Mouse (Mus musculus) embryonic facial prominence, embryonic 15.5 days (tissue): ENCODE measurements around the gene Iqcn. TPM values are rescaled to one million over a fixed set of nuclear protein-coding genes. Genes with fewer than 3 reads are reported as not detected.

Source experiments
- ATAC-seq: fragments of 200-750 bp; cut with Nextera tagmentation; 2 replicates; pipeline ENCODE4 v1.8.0; 2017; ENCODE audit warnings: low read depth, moderate TSS enrichment; ENCODE audit not compliant: insufficient number of reproducible peaks, low FRiP score, low TSS enrichment
- H3K27ac ChIP-seq: fragments of 300-500 bp; sonication (generic); replicated peaks from 2 replicates; pipeline ENCODE4 v1.5.1; 2015; ENCODE audit warnings: mild to moderate bottlenecking, inconsistent platforms
- H3K27me3 ChIP-seq: fragments of 300-500 bp; sonication (generic); 2 replicates; pipeline ENCODE4 v1.6.1; 2015; ENCODE audit warnings: inconsistent platforms
- H3K36me3 ChIP-seq: fragments of 300-500 bp; sonication (generic); 2 replicates; pipeline ENCODE4 v1.6.1; 2015; ENCODE audit warnings: mild to moderate bottlenecking, inconsistent platforms
- H3K4me1 ChIP-seq: fragments of 300-500 bp; sonication (generic); 2 replicates; pipeline ENCODE4 v1.6.1; 2015; ENCODE audit warnings: inconsistent platforms
- H3K4me2 ChIP-seq: fragments of 300-500 bp; sonication (generic); replicated peaks from 2 replicates; pipeline ENCODE4 v1.6.1; 2015; ENCODE audit warnings: mild to moderate bottlenecking, inconsistent platforms
- H3K4me3 ChIP-seq: fragments of 300-500 bp; sonication (generic); replicated peaks from 2 replicates; pipeline ENCODE4 v1.5.1; 2015; ENCODE audit warnings: mild to moderate bottlenecking, inconsistent platforms
- H3K9ac ChIP-seq: fragments of 300-500 bp; sonication (generic); 2 replicates; pipeline ENCODE4 v1.6.1; 2015; ENCODE audit warnings: inconsistent platforms
- H3K9me3 ChIP-seq: fragments of 300-500 bp; sonication (generic); replicated peaks from 2 replicates; pipeline ENCODE4 v1.6.1; 2016; ENCODE audit warnings: inconsistent platforms
- WGBS: fragments of 180-500 bp; shearing (Covaris S2); methylation state at CpG from one replicate; pipeline ENCODE4 v1.1.7; 2015; 5-methylcytosine and 5-hydroxymethylcytosine counted together
- polyA plus RNA-seq: library from polyadenylated mRNA; unstranded; fragments of >200 nt; fragmentation: Nextera tagmentation; extraction: Ambion mirVana; gene quantifications from 2 replicates; pipeline ENCODE4 v1.2.1, GENCODE M21; 2015

The Iqcn gene
- polyA plus RNA-seq, 1 experiment from 2014 or later = 0.03 TPM

- Histone ChIP-seq H3K9ac (no peak overlapping the region), H3K4me3 (no peak overlapping the region), H3K36me3 (no peaks in the 10 kb centered on the region), H3K27me3 (no peaks in the 10 kb centered on the region), H3K27ac (no peak overlapping the region), H3K4me2 (no peak overlapping the region), H3K4me1 (no peaks in the 10 kb centered on the region), H3K9me3 (no peaks in the 10 kb centered on the region)
- ATAC-seq = no peak
- 55% methylated on average over 9 of the region's 9 CpGs for WGBS
These were observed 16.6 kb downstream of the Iqcn start for GRCm38 (mm10) chr8:70719796-70720270.

GRCm38 (mm10) chr8:70720739-70721138, 17.5 kb downstream of the Iqcn start:
- H3K27ac ChIP-seq = no peak overlapping the region
- 1% methylated on average over 3 of the region's 3 CpGs for WGBS
- peaks cover 2% of the 10 kb centered on the region; the same call in 1 of the 2 replicates for H3K27me3 ChIP-seq
- no peak overlapping the region for H3K4me2 ChIP-seq
- H3K36me3 ChIP-seq = no peaks in the 10 kb centered on the region
- no peaks in the 10 kb centered on the region for H3K4me1 ChIP-seq
- no peaks in the 10 kb centered on the region for H3K9me3 ChIP-seq
- 0 out of 2 replicates have a peak, but pooled peaks have one; percentile 43 for ATAC-seq
- H3K4me3 ChIP-seq = no peak overlapping the region
- no peak overlapping the region for H3K9ac ChIP-seq

- H3K4me2 ChIP-seq = no peak overlapping the region
- peaks cover 10% of the 10 kb centered on the region for H3K27me3 ChIP-seq
- ATAC-seq = no peak
- H3K36me3 ChIP-seq = no peaks in the 10 kb centered on the region
- H3K4me1 ChIP-seq = no peaks in the 10 kb centered on the region
- 80% methylated on average over 8 of the region's 8 CpGs for WGBS
- H3K4me3 ChIP-seq = no peak overlapping the region
- no peak overlapping the region for H3K9ac ChIP-seq
- no peak overlapping the region for H3K27ac ChIP-seq
- no peaks in the 10 kb centered on the region for H3K9me3 ChIP-seq
These were observed 18.3 kb downstream of the Iqcn start for GRCm38 (mm10) chr8:70721601-70722000.

GRCm38 (mm10) chr8:70723486-70724210, 20.4 kb downstream of the Iqcn start, which contains the start of gene Pde4c:
Gene Pde4c, plus strand, starts transcription at chr8:70723720.
- WGBS = 58% methylated on average over 7 of the region's 7 CpGs
- Histone ChIP-seq H3K4me1 (no peaks in the 10 kb centered on the region), H3K9ac (no peak within 1 kb of the TSS), H3K9me3 (no peaks in the 10 kb centered on the region), H3K4me3 (no peak within 1 kb of the TSS), H3K27ac (no peak within 1 kb of the TSS), H3K4me2 (no peak within 1 kb of the TSS), H3K36me3 (no peaks in the 10 kb centered on the region), H3K27me3 (peaks cover 26% of the 10 kb centered on the region)
- no peak for ATAC-seq

GRCm38 (mm10) chr8:70724216-70724615, 21.0 kb downstream of the Iqcn start:
- no peaks in the 10 kb centered on the region for H3K9me3 ChIP-seq
- H3K9ac ChIP-seq = no peak overlapping the region
- peaks cover 31% of the 10 kb centered on the region for H3K27me3 ChIP-seq
- no peaks in the 10 kb centered on the region for H3K4me1 ChIP-seq
- H3K4me2 ChIP-seq = no peak overlapping the region
- no peaks in the 10 kb centered on the region for H3K36me3 ChIP-seq
- WGBS = 73% methylated on average over 12 of the region's 12 CpGs
- no peak overlapping the region for H3K4me3 ChIP-seq
- no peak overlapping the region for H3K27ac ChIP-seq
- ATAC-seq = no peak

GRCm38 (mm10) chr8:70725792-70726447, 22.7 kb downstream of the Iqcn start:
- no peak overlapping the region for H3K27ac ChIP-seq
- no peak for ATAC-seq
- WGBS = 24% methylated on average over 14 of the region's 14 CpGs
- no peak overlapping the region for H3K4me2 ChIP-seq
- peaks cover 5% of the 10 kb centered on the region; the same call in 1 of the 2 replicates for H3K4me1 ChIP-seq
- H3K4me3 ChIP-seq = no peak overlapping the region
- H3K9ac ChIP-seq = no peak overlapping the region
- H3K9me3 ChIP-seq = no peaks in the 10 kb centered on the region
- peaks cover 47% of the 10 kb centered on the region for H3K27me3 ChIP-seq
- no peaks in the 10 kb centered on the region for H3K36me3 ChIP-seq

- no peak overlapping the region for H3K9ac ChIP-seq
- no peak for ATAC-seq
- no peak overlapping the region for H3K4me2 ChIP-seq
- H3K27me3 ChIP-seq = peaks cover 52% of the 10 kb centered on the region
- H3K4me1 ChIP-seq = peaks cover 5% of the 10 kb centered on the region; the same call in 1 of the 2 replicates
- H3K9me3 ChIP-seq = no peaks in the 10 kb centered on the region
- H3K36me3 ChIP-seq = no peaks in the 10 kb centered on the region
- WGBS = 44% methylated on average over 11 of the region's 11 CpGs
- no peak overlapping the region for H3K4me3 ChIP-seq
- no peak overlapping the region for H3K27ac ChIP-seq
These were observed 23.5 kb downstream of the Iqcn start for GRCm38 (mm10) chr8:70726721-70727120.

- H3K27me3 ChIP-seq = peaks cover 64% of the 10 kb centered on the region
These were observed 26.7 kb downstream of the Iqcn start for GRCm38 (mm10) chr8:70729808-70730475.

GRCm38 (mm10) chr8:70730956-70731355, 27.7 kb downstream of the Iqcn start:
- H3K4me1 ChIP-seq = peaks cover 5% of the 10 kb centered on the region; the same call in 1 of the 2 replicates
- no peak overlapping the region for H3K4me3 ChIP-seq
- no peak overlapping the region for H3K27ac ChIP-seq
- H3K9ac ChIP-seq = no peak overlapping the region
- H3K27me3 ChIP-seq = peaks cover 61% of the 10 kb centered on the region
- no peak for ATAC-seq
- H3K36me3 ChIP-seq = no peaks in the 10 kb centered on the region
- no peaks in the 10 kb centered on the region for H3K9me3 ChIP-seq
- WGBS = 79% methylated on average over 4 of the region's 4 CpGs
- no peak overlapping the region for H3K4me2 ChIP-seq

More at GRCm38 (mm10) chr8:70729808-70730475, 26.7 kb downstream of the Iqcn start:
- no peak overlapping the region for H3K27ac ChIP-seq
- H3K4me3 ChIP-seq = peak overlapping the region; percentile 30
- no peak for ATAC-seq
- no peaks in the 10 kb centered on the region for H3K9me3 ChIP-seq
- H3K4me1 ChIP-seq = peaks cover 5% of the 10 kb centered on the region; the same call in 1 of the 2 replicates
- no peak overlapping the region for H3K9ac ChIP-seq
- peak overlapping the region; percentile 49 for H3K4me2 ChIP-seq
- H3K36me3 ChIP-seq = no peaks in the 10 kb centered on the region
- 3% methylated on average over 34 of the region's 34 CpGs for WGBS

GRCm38 (mm10) chr8:70737705-70738104, 34.4 kb downstream of the Iqcn start:
- Histone ChIP-seq H3K9ac (no peak overlapping the region), H3K4me2 (no peak overlapping the region), H3K27me3 (peaks cover 37% of the 10 kb centered on the region), H3K4me1 (no peaks in the 10 kb centered on the region), H3K36me3 (no peaks in the 10 kb centered on the region), H3K27ac (no peak overlapping the region), H3K4me3 (no peak overlapping the region), H3K9me3 (no peaks in the 10 kb centered on the region)
- WGBS = 62% methylated on average over 5 of the region's 5 CpGs
- no peak for ATAC-seq

GRCm38 (mm10) chr8:70738211-70738610, 35.0 kb downstream of the Iqcn start:
- H3K4me3 ChIP-seq = no peak overlapping the region
- H3K4me2 ChIP-seq = no peak overlapping the region
- H3K9me3 ChIP-seq = no peaks in the 10 kb centered on the region
- no peaks in the 10 kb centered on the region for H3K36me3 ChIP-seq
- H3K9ac ChIP-seq = no peak overlapping the region
- WGBS = 55% methylated on average over 3 of the region's 3 CpGs
- no peak for ATAC-seq
- no peak overlapping the region for H3K27ac ChIP-seq
- peaks cover 38% of the 10 kb centered on the region for H3K27me3 ChIP-seq
- peaks cover 5% of the 10 kb centered on the region for H3K4me1 ChIP-seq
